Mouse (Mus musculus): ENCODE data around the gene Abcc3. TPM values are rescaled to one million over a fixed set of nuclear protein-coding genes. Genes with fewer than 3 reads are reported as not detected.
A peak's percentile ranks its signal among the peaks of the same experiment; 100 is the strongest.

Abcc3 gene
- total RNA-seq, 2 experiments from 2014 or later = 0.46 to 0.53 TPM

DNA sequence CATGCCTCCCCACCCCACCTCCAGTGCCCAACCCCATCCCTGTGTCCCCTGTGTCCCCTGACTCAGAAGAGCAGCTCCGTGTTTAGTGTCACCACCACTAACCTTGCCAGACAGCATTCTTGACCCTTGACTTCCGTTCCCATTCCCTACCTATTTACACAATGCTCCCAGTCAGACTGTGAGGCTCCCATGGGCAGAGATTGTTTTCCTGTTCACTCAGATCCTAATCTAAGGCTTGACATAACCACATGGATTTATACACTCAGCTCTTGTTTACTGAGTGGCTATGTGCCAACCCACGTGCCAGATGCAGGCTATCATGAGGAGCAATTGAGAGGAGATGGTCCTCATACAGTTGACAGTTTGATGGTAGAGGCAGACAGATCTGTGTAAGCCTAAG is 27.5 kb downstream of the Abcc3 start:
- Histone ChIP-seq H3K4me3 (no peak overlapping the region), H3K27ac (no peak overlapping the region)
- intact Hi-C loops (cut with DNase I) = no loop called here
- no peak for DNase-seq
- no peak for TF ChIP-seq CTCF (IDR thresholded peaks at IDR 0.05)

GRCm38 (mm10) chr11:94363690-94364089 is 29.1 kb downstream of the Abcc3 start:
- Histone ChIP-seq H3K4me3 (no peak overlapping the region), H3K27ac (no peak overlapping the region)
- TF ChIP-seq CTCF (IDR thresholded peaks at IDR 0.05) = no peak
- intact Hi-C loops (cut with DNase I) = no loop called here
- DNase-seq = no peak

DNA sequence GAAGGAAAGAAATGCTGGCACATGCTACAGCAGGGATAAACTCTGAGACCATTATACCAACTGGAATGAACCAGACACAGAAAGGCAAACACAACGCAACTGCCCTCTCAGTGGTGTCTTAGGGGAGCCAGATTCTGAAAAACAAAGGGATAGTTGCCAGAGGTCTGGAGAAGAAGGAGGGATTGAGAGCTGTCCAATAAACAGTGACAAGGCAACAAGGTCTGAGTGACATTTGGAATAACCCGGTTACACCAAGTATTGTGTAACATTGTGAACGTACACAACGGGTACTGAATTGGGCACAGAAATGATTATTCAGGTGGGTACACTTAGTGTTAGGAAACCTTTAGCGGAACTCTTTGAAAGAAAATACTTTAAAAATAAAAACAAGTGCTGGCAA is 30.7 kb downstream of the Abcc3 start:
- no peak for DNase-seq
- Histone ChIP-seq H3K4me3 (no peak overlapping the region), H3K27ac (no peak overlapping the region)
- intact Hi-C loops (cut with DNase I) = no loop called here
- no peak for TF ChIP-seq CTCF (IDR thresholded peaks at IDR 0.05)

DNA sequence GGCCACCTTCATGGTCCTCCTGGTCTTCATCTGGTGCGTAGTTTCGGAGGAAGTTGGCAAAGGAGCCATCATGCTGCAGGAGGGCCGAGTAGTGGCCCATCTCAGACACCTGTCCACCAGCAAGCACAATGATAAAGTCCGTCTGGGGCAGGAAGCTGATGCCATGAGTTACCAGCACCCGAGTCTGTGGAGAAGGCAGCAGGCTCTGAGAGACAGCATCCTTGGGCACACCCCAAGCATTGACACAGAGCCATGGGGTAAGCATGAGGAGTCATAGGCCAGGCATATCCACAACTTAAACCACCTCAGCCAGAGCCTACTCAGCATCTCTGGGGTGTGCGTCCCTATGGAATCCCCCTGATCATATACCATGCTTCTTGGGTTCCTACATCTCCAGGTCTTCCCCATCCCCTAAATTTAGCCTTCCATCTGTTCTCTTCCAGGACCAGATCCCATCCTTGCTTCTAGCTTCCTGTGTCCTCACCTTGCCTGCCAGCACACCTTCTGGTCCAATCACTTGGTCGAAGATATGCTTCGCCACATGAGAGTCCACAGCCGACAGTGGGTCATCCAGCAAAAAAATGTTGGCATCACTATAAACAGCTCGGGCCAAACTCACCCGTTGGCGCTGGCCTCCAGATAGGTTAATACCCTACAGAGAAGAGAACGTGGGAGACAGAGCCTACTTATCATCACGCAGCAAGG is 31.5 kb downstream of the Abcc3 start:
- H3K4me3 ChIP-seq = no peak overlapping the region
- intact Hi-C loops (cut with DNase I) = no loop called here
- H3K27ac ChIP-seq = no peak overlapping the region
- no peak for TF ChIP-seq CTCF (IDR thresholded peaks at IDR 0.05)
- no peak for DNase-seq

DNA sequence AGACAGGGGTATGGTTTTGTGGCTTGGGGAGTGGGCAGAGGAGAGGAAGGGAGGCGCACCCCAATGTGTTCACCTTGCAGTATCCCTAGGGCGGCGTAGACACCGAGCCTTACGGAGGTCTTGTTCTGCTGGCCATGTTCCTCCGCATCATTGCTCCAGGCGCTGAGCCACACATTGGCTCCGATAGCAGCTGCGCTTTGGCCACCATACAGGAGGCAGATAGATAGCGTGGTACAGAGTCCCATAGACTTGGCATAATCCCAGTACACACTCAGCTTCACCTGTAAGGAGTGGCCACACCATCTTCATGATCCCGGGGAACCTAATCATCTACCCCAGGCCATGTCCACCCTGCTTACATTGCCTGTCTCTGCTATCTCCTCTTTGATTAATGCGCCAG is 33.6 kb downstream of the Abcc3 start:
- Histone ChIP-seq H3K4me3 (no peak overlapping the region), H3K27ac (no peak overlapping the region)
- intact Hi-C loops (cut with DNase I) = no loop called here
- no peak for DNase-seq
- no peak for TF ChIP-seq CTCF (IDR thresholded peaks at IDR 0.05)

DNA sequence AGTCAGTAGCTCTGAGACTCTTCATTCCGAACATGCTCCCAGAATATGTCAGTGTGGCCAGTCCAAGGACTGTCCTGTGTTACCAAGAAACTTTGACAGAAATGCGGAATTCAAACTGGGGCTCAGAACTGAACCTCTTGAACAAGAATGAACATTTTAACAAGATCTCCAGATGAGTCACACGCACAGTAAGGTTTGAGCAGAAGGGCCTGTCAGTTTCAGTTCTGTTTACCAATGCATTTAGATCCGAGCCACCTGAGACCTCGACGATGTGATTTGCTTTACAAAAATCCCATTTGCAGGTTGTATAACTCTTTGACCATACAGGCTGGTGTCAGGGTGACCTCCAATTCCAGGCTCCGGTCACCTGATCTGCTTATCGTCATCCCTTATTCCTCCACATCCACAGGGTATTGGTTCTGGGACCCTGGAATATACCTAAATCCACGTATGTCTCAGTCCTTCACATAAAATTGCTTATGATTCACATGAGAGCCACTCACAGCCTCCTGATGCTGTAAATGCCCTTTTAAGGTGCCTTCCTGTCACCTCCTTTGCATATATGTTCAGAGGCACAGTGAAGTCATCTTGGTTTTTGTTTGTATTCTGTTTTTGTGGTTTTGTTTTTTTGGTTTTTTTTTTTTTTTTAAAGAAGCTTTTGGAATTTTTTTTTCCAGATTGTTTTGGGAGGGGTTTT is 37.1 kb downstream of the Abcc3 start:
- no peak overlapping the region for H3K27ac ChIP-seq
- intact Hi-C loops (cut with DNase I) = no loop called here
- H3K4me3 ChIP-seq = no peak overlapping the region
- no peak for TF ChIP-seq CTCF (IDR thresholded peaks at IDR 0.05)
- no peak for DNase-seq

DNA sequence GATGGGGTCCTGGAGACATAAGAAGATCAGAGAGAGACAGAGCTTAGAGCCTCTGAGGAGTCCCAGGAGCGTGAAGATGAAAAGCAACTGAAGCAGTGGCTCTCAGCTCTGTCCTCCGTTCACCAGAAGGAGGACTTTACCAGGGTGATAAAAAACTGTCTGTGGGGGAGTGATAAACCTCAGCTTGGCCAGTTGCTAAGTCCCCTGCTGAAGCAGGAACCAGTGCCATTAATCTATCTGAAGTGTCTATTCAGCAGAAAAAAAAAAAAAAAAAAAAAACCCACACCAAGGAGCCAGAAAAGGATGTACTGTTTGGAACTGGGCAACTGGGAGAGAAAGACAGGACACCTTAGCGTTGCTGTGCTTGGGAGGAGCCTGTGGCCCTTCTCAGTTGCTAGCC is 41.7 kb downstream of the Abcc3 start:
- TF ChIP-seq CTCF (IDR thresholded peaks at IDR 0.05) = no peak
- DNase-seq = no peak
- intact Hi-C loops (cut with DNase I) = no loop called here

GRCm38 (mm10) chr11:94350337-94350736 is 42.5 kb downstream of the Abcc3 start:
- TF ChIP-seq CTCF (IDR thresholded peaks at IDR 0.05) = no peak
- DNase-seq = no peak
- Histone ChIP-seq H3K27ac (no peak overlapping the region), H3K4me3 (no peak overlapping the region)
- intact Hi-C loops (cut with DNase I) = no loop called here

More for the DNA sequence above, 41.7 kb downstream of the Abcc3 start:
- H3K4me3 ChIP-seq = no peak overlapping the region
- H3K27ac ChIP-seq = no peak overlapping the region

DNA sequence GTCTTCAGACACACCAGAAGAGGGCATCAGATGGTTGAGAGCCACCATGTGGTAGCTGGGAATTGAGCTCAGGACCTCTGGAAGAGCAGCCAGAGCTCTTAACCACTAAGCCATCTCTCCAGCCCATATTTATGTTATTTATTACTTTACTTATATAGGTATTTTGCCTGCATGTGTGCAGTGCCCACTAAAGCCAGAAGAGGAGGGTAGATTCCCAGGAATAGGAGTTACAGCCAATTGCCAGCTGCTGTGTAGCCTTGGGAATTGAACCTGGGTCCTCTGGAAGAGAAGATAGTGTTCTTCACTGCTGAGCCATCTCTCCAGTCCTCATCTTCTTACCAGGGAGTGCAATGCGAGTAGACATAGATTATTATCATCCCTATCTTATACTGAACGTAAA is 43.0 kb downstream of the Abcc3 start:
- TF ChIP-seq CTCF (IDR thresholded peaks at IDR 0.05) = peak; percentile 9; the same call in 1 of the 2 replicates
- Histone ChIP-seq H3K4me3 (no peak overlapping the region), H3K27ac (no peak overlapping the region)
- no peak for DNase-seq
- intact Hi-C loops (cut with DNase I) = no loop called here

- intact Hi-C loops (cut with DNase I) = no loop called here
- DNase-seq = no peak
- no peak for TF ChIP-seq CTCF (IDR thresholded peaks at IDR 0.05)
- H3K4me3 ChIP-seq = no peak overlapping the region
- H3K27ac ChIP-seq = no peak overlapping the region
Observed at GRCm38 (mm10) chr11:94347063-94347575, 45.7 kb downstream of the Abcc3 start.

GRCm38 (mm10) chr11:94346611-94347010 is 46.2 kb downstream of the Abcc3 start:
- no peak for TF ChIP-seq CTCF (IDR thresholded peaks at IDR 0.05)
- no peak for DNase-seq
- Histone ChIP-seq H3K4me3 (no peak overlapping the region), H3K27ac (no peak overlapping the region)
- intact Hi-C loops (cut with DNase I) = no loop called here

GRCm38 (mm10) chr11:94345926-94346325 is 46.9 kb downstream of the Abcc3 start:
- DNase-seq = no peak
- intact Hi-C loops (cut with DNase I) = no loop called here
- Histone ChIP-seq H3K4me3 (no peak overlapping the region), H3K27ac (no peak overlapping the region)
- TF ChIP-seq CTCF (IDR thresholded peaks at IDR 0.05) = no peak

GRCm38 (mm10) chr11:94344470-94344869 is 48.3 kb downstream of the Abcc3 start:
- no peak for DNase-seq
- TF ChIP-seq CTCF (IDR thresholded peaks at IDR 0.05) = no peak
- intact Hi-C loops (cut with DNase I) = loop anchor here (5.0 kb wide), 1 partner anchor 143 kb away; the partner anchor contains the start of gene Spata20
- H3K4me3 ChIP-seq = no peak overlapping the region
- no peak overlapping the region for H3K27ac ChIP-seq

Measured in gastrocnemius, adult 2 months (tissue).